Mouse (Mus musculus): ENCODE measurements around the gene Gm10188.

DNA sequence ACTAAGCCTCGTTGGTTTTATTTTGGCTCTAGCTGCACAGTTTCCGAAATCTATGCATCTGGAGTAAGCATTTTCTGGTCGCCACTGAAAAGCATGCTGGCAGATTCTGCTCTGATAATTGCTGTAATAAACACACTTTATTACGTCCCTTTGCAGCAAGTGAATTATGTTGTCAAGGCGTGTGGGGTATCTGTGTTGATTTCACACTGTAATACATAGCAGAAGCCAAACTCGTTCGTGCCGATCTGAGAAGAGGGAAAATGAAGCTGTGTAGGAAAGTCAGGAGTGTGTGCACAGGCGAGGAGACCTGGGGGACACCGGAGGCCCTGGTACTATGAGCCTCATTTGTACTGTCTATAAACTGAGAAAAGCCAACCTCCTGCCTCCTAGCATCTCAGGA lies 20.2 kb downstream of the Gm10188 start:
- no peak for TF ChIP-seq POLR2A (IDR thresholded peaks at IDR 0.05; ENCODE audit: insufficient read depth, low read depth, low read length)
- no peak for TF ChIP-seq CTCF (IDR thresholded peaks at IDR 0.05)
- no peak for TF ChIP-seq EP300 (IDR thresholded peaks at IDR 0.05; ENCODE audit: insufficient read depth, low read depth, low read length)

Data from heart, adult 2 months (tissue).